In genomic region chr13:119753859-119754634, GRCm38 (mm10) we compare ENCODE assay signal across 10 mouse cellular contexts. TPM values are rescaled to one million over a fixed set of nuclear protein-coding genes. Genes with fewer than 3 reads are reported as not detected.
A peak's percentile ranks its signal among the peaks of the same experiment; 100 is the strongest.
DNase-seq lines count a peak whose midpoint lies in the region; ATAC-seq and TF ChIP-seq lines count a peak whose summit lies in the region.
"Had no signal": no experiment of that assay in that cellular context is flagged by ENCODE, and none has a peak within 500 bp of the region (broad histone marks: within the 10 kb centered on the region; RNA-seq: fewer than 3 reads in every experiment).

No protein-coding gene starts in this region.

- DNase-seq in layer of hippocampus, adult 2 months (ENCODE audit: low spot score in 2 of 2): peak; percentile 33 to 69
- DNase-seq in layer of hippocampus, postnatal 25 days (ENCODE audit: extremely low spot score in 1 of 2, low spot score in 1 of 2): no peak
- DNase-seq in forelimb bud, embryonic 11.5 days (ENCODE audit: low read depth, low spot score): peak; percentile 28
- DNase-seq in heart, postnatal 4 days: no peak
- no peak for DNase-seq in cerebellum, postnatal 36 days
- DNase-seq in ovary, postnatal 14 days (ENCODE audit: low spot score): no peak
- DNase-seq: kidney, postnatal 36 days; lung, adult 2 months had no signal

- no peak for TF ChIP-seq POLR2A in bone marrow macrophage, adult 2 months (IDR thresholded peaks at IDR 0.05; ENCODE audit: borderline replicate concordance, low read depth, low read length)

- ATAC-seq in megakaryocyte progenitor cell, adult 5-6 weeks (replicated peaks; ENCODE audit: poor library complexity): 0 out of 2 replicates have a peak, but pooled peaks have one; percentile 16

- peak overlapping the region; percentile 99 for H3K27ac ChIP-seq in layer of hippocampus, adult 2 months
- no peak overlapping the region; the same call in 1 of the 2 replicates for H3K27ac ChIP-seq in bone marrow macrophage, adult 2 months (ENCODE audit: insufficient read depth, low read depth, low read length)

- peak overlapping the region; percentile 69 for H3K4me3 ChIP-seq in layer of hippocampus, adult 2 months
- peak overlapping the region; percentile 39; the same call in 1 of the 2 replicates for H3K4me3 ChIP-seq in bone marrow macrophage, adult 2 months (ENCODE audit: insufficient read depth, low read length)

- no peak for TF ChIP-seq CTCF in layer of hippocampus, adult 2 months (conservative IDR thresholded peaks at IDR 0.05)
- TF ChIP-seq CTCF in bone marrow macrophage, adult 2 months (IDR thresholded peaks at IDR 0.05; ENCODE audit: low read depth, low read length): no peak

- H3K4me1 ChIP-seq in bone marrow macrophage, adult 2 months (ENCODE audit: control insufficient read depth, insufficient read depth, low read length): peaks cover 17% of the 10 kb centered on the region

RNA-seq across cellular contexts. Expression of gene Nim1k, which starts 1.6 kb away (rescaled TPM):
- total RNA-seq in layer of hippocampus, adult 2 months (2021): 10 to 100 TPM; 13.1 to 14.0 TPM
- total RNA-seq in layer of hippocampus, postnatal 25 days (2021): 10 to 100 TPM; 13.2 to 13.4 TPM
- 0.55 and 1.0 TPM in 2 replicates for polyA plus RNA-seq in bone marrow macrophage, adult 2 months (2012; ENCODE audit: insufficient read depth, insufficient read length, missing spikeins)
- 0.59 and 1.3 TPM in 2 replicates for total RNA-seq in megakaryocyte progenitor cell, adult 5-6 weeks (2015)
- 0.50 and 0.54 TPM in 2 replicates for total RNA-seq in megakaryocyte progenitor cell, adult 5-6 weeks (2017)
- under 1 TPM; 0.68 to 0.69 TPM for total RNA-seq in heart, postnatal 4 days (2021)

RNA-seq across cellular contexts. Expression of gene Zfp131, which starts 36.6 kb away (rescaled TPM):
- 10 to 100 TPM; 40.4 to 43.2 TPM for total RNA-seq in layer of hippocampus, adult 2 months (2021)
- total RNA-seq in layer of hippocampus, postnatal 25 days (2021): 10 to 100 TPM; 38.3 to 42.1 TPM
- 17.6 and 18.6 TPM in 2 replicates for polyA plus RNA-seq in bone marrow macrophage, adult 2 months (2012; ENCODE audit: insufficient read depth, insufficient read length, missing spikeins)
- 59.6 and 67.6 TPM in 2 replicates for total RNA-seq in megakaryocyte progenitor cell, adult 5-6 weeks (2015)
- 50.9 and 64.3 TPM in 2 replicates for total RNA-seq in megakaryocyte progenitor cell, adult 5-6 weeks (2017)
- 10 to 100 TPM; 29.4 to 32.6 TPM for total RNA-seq in heart, postnatal 4 days (2021)

Comparison
In these comparisons a context has a peak if more than half of its experiments do, and no peak if none do; other contexts are left out.
1. DNase-seq: peak in layer of hippocampus, adult 2 months (2 of 2) and forelimb bud, embryonic 11.5 days (single experiment); none in layer of hippocampus, postnatal 25 days (0 of 2), heart, postnatal 4 days (single experiment), cerebellum, postnatal 36 days (0 of 2) and ovary, postnatal 14 days (single experiment).
2. RNA of gene Nim1k, which starts 1.6 kb away (total RNA-seq): 13.1 to 14.0 TPM in layer of hippocampus, adult 2 months and 13.2 to 13.4 TPM in layer of hippocampus, postnatal 25 days; 0.50 to 1.3 TPM in megakaryocyte progenitor cell, adult 5-6 weeks and 0.68 to 0.69 TPM in heart, postnatal 4 days; every median in the first group is over 4 times any median in the second.